Mouse (Mus musculus): ENCODE measurements at regions not wholly inside any gene's neighbourhood (a gene's known extent, or its start where the extent isn't known, plus 50 kb on each side); places are given as distances from the start of the nearest gene placed in this dataset.

- TF ChIP-seq CTCF (IDR thresholded peaks at IDR 0.05; ENCODE audit: low read depth, low read length) (no peak), EP300 (IDR thresholded peaks at IDR 0.05; ENCODE audit: insufficient read depth, low read depth, low read length) (no peak)
Measured at GRCm38 (mm10) chr3:62882310-62883073, 277.6 kb upstream of the Gpr149 start.

All from ES-Bruce4 (cell line).